Mouse (Mus musculus): Measurements from ENCODE around the gene Gm26920. TPM values are rescaled to one million over a fixed set of nuclear protein-coding genes. Genes with fewer than 3 reads are reported as not detected.

Gene Gm26920
- polyA plus RNA-seq, 1 experiment from 2014 or later: 6.9 TPM

DNA sequence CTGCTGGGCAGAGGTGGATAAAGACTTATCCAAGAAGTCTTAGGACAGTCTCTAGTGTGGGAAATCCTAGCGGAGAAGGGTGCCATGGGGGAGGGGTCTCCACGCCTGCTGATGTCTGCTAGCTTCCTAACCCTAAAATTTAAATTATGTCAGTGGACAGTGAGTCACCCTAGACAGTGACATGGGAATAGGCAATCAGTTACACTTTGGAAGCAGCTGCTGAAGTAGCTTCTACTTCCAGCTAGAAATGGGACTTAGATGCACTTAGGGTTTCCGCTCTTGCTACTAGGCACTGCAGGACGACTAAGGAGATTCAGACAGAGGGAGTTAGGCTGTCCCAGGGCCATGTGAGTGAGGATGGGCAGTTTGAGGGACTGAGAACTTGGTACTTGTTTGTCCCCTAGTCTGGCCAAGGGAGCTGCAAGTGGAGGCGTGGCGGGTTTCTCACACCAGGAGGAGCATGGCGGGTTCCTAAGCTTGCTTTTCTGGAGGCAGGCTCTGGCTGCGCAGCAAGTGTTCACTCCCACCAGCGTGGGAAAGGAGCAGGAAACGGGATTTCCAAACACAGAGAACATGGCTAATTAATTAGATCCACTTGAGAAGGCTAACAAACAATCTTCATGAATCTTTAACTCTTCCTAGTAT is 79.5 kb downstream of the Gm26920 start:
- no peak overlapping the region for H3K4me2 ChIP-seq
- H3K9ac ChIP-seq: no peak overlapping the region
- WGBS: 85% methylated on average over 10 of the region's 10 CpGs
- peaks cover 15% of the 10 kb centered on the region; the same call in 1 of the 2 replicates for H3K4me1 ChIP-seq
- no peaks in the 10 kb centered on the region for H3K27me3 ChIP-seq
- ATAC-seq (ENCODE audit: low FRiP score): no peak
- no peaks in the 10 kb centered on the region for H3K9me3 ChIP-seq
- no peak overlapping the region for H3K4me3 ChIP-seq (replicated peaks)
- peak overlapping the region; percentile 68; the same call in 1 of the 2 replicates for H3K27ac ChIP-seq
- H3K36me3 ChIP-seq (replicated peaks): peaks cover 49% of the 10 kb centered on the region

DNA sequence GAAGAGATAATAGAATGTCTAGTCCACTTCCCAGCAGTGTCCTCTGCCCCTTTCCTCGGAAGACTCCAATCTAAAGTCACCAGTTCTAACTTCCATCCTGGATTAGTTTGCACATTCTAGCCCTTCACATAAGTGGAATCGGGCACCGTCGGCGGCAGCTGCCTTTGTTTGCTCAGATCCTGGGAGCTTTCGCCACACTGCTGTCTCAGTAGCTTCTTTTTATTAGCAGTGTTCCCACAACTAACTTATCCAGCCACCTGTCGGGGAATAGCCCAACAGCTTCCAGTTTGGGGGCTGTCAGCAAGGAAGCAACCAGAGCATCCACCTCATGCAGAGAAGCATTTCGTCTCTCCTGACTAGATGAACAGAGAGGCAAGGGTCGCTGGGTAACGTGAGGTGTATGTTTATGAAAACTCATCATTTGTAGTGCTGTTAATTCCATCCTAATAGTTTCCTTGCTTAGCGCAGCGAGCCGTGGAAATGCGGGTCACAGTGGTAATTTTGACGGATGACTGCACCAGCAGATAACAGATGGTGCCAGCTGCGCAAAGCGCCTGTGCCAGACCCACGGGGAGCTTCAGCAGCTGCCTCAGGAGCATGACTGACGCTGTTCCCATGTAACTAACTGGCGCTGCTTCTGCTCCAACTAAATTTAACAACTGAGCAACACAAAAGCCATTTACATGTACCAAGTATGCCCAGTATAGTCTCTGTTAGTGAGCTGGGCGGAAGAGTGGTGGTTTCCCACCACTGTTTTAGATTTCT is 80.7 kb downstream of the Gm26920 start:
- Histone ChIP-seq H3K36me3 (replicated peaks) (peaks cover 43% of the 10 kb centered on the region), H3K4me3 (replicated peaks) (no peak overlapping the region), H3K9me3 (no peaks in the 10 kb centered on the region), H3K27ac (peak overlapping the region; percentile 68), H3K4me2 (no peak overlapping the region), H3K9ac (no peak overlapping the region), H3K4me1 (peaks cover 15% of the 10 kb centered on the region; the same call in 1 of the 2 replicates), H3K27me3 (no peaks in the 10 kb centered on the region)
- 77% methylated on average over 21 of the region's 21 CpGs for WGBS
- ATAC-seq (ENCODE audit: low FRiP score): peak; percentile 76; the same call in 1 of the 2 replicates

DNA sequence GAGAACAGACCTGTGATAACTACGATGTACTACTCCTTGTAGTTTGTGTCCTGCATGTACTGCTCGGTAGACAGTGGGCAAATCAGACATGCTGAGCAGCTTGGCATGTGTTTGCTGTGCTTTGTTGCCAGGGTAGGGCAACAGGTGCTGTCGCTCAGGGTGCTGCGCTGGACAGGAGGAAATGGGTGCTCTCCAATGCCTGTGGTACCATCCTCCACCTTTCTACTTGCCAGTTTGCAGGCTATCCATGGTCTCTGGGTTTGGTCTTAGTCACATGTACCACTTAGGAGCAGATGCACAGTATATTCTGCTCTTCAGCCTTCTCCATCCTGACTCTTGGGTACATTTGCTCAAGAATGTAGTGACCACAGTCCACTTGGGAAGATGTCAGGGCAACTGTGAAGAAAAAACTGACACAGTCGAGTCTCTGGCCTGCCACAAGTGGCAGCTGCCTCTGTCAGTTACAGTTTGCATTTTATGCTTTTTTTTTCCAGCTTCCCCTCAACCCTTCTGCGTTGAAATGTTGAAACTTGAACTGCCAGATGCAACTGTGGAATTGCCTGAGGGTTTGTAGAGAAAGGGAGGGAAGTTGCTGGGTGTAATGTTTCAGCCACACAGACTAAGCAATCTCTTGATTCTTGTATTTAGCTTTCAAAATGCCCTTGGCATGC is 82.1 kb downstream of the Gm26920 start:
- H3K4me1 ChIP-seq: peaks cover 15% of the 10 kb centered on the region; the same call in 1 of the 2 replicates
- no peaks in the 10 kb centered on the region for H3K9me3 ChIP-seq
- no peak overlapping the region for H3K9ac ChIP-seq
- H3K4me3 ChIP-seq (replicated peaks): no peak overlapping the region
- H3K36me3 ChIP-seq (replicated peaks): peaks cover 29% of the 10 kb centered on the region
- 85% methylated on average over 6 of the region's 6 CpGs for WGBS
- H3K27me3 ChIP-seq: no peaks in the 10 kb centered on the region
- ATAC-seq (ENCODE audit: low FRiP score): no peak
- H3K4me2 ChIP-seq: no peak overlapping the region
- H3K27ac ChIP-seq: no peak overlapping the region

DNA sequence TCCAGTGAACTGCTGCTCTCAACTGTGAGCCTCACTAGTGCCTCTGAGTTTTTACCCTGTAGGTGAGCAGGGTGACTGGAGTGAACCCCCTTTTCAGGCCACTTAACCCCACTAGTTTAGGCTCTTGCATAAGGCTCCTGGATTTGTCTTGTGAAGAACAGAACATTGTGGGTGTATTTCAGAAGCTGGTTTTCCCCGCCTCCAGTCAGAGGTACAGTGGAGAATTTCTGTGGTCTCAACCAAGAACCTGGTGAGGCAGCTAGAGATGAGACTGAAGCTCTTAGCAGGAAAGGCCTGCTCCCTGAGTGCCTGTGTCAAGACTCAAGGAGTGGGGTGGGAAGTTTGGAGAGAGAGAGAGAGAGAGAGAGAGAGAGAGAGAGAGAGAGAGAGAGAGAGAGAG is 82.6 kb downstream of the Gm26920 start:
- Histone ChIP-seq H3K4me3 (replicated peaks) (no peak overlapping the region), H3K27ac (no peak overlapping the region), H3K36me3 (replicated peaks) (peaks cover 32% of the 10 kb centered on the region), H3K9me3 (no peaks in the 10 kb centered on the region), H3K27me3 (no peaks in the 10 kb centered on the region), H3K9ac (no peak overlapping the region), H3K4me1 (peaks cover 15% of the 10 kb centered on the region; the same call in 1 of the 2 replicates), H3K4me2 (no peak overlapping the region)
- ATAC-seq (ENCODE audit: low FRiP score): no peak
- 87% methylated on average over 1 of the region's 1 CpGs for WGBS

Small RNA genes within 50 kb of the gene (microRNA-seq; reads per million reads assigned to microRNA genes)
- not detected for gene Gm23368

Other genes with a start within 250 kb of the Gm26920 start
- gene Zfp940, start 236.7 kb downstream of the Gm26920 start, polyA plus RNA-seq (2016; fragmentation: Nextera tagmentation; extraction: Ambion mirVana): 11.9 and 12.8 TPM in 2 replicates
- gene Zfp420, start 230.4 kb downstream of the Gm26920 start, polyA plus RNA-seq (2016; fragmentation: Nextera tagmentation; extraction: Ambion mirVana): 10.6 and 12.1 TPM in 2 replicates
- 13.4 and 15.1 TPM in 2 replicates for gene Zfp27, start 183.8 kb downstream of the Gm26920 start, polyA plus RNA-seq (2016; fragmentation: Nextera tagmentation; extraction: Ambion mirVana)
- 6.6 and 7.6 TPM in 2 replicates for gene Zfp383, start 182.2 kb downstream of the Gm26920 start, polyA plus RNA-seq (2016; fragmentation: Nextera tagmentation; extraction: Ambion mirVana)
- gene Zfp74, start 136.3 kb downstream of the Gm26920 start, polyA plus RNA-seq (2016; fragmentation: Nextera tagmentation; extraction: Ambion mirVana): 15.4 and 16.5 TPM in 2 replicates
- 10.3 and 12.1 TPM in 2 replicates for gene Zfp568, start 106.5 kb downstream of the Gm26920 start, polyA plus RNA-seq (2016; fragmentation: Nextera tagmentation; extraction: Ambion mirVana)
- 6.0 and 6.1 TPM in 2 replicates for gene Zfp14, start 39.0 kb downstream of the Gm26920 start, polyA plus RNA-seq (2016; fragmentation: Nextera tagmentation; extraction: Ambion mirVana)
- 4.7 and 8.9 TPM in 2 replicates for gene Zfp82, start 17.5 kb downstream of the Gm26920 start, polyA plus RNA-seq (2016; fragmentation: Nextera tagmentation; extraction: Ambion mirVana)
- gene Zfp566, start 117 bp upstream of the Gm26920 start, polyA plus RNA-seq (2016; fragmentation: Nextera tagmentation; extraction: Ambion mirVana): 13.5 and 16.2 TPM in 2 replicates
- 129 TPM in 2 replicates for gene Zfp260, start 4.4 kb upstream of the Gm26920 start, polyA plus RNA-seq (2016; fragmentation: Nextera tagmentation; extraction: Ambion mirVana)
- gene Zfp382, start 31.5 kb upstream of the Gm26920 start, polyA plus RNA-seq (2016; fragmentation: Nextera tagmentation; extraction: Ambion mirVana): 16.1 and 21.2 TPM in 2 replicates
- gene Zfp146, start 79.3 kb upstream of the Gm26920 start, polyA plus RNA-seq (2016; fragmentation: Nextera tagmentation; extraction: Ambion mirVana): 23.6 and 25.8 TPM in 2 replicates
- gene Cox7a1, start 93.7 kb upstream of the Gm26920 start, polyA plus RNA-seq (2016; fragmentation: Nextera tagmentation; extraction: Ambion mirVana): 3.0 and 3.7 TPM in 2 replicates
- 44.5 and 51.3 TPM in 2 replicates for gene Capns1, start 108.4 kb upstream of the Gm26920 start, polyA plus RNA-seq (2016; fragmentation: Nextera tagmentation; extraction: Ambion mirVana)
- 164 TPM in 2 replicates for gene Polr2i, start 141.5 kb upstream of the Gm26920 start, polyA plus RNA-seq (2016; fragmentation: Nextera tagmentation; extraction: Ambion mirVana)
- gene Tbcb, start 141.9 kb upstream of the Gm26920 start, polyA plus RNA-seq (2016; fragmentation: Nextera tagmentation; extraction: Ambion mirVana): 245 and 256 TPM in 2 replicates
- 0.28 TPM in 1 of 2 replicates, not detected in the other for gene Ovol3, start 145.3 kb upstream of the Gm26920 start, polyA plus RNA-seq (2016; fragmentation: Nextera tagmentation; extraction: Ambion mirVana)
- 0.51 and 0.68 TPM in 2 replicates for gene Thap8, start 189.7 kb upstream of the Gm26920 start, polyA plus RNA-seq (2016; fragmentation: Nextera tagmentation; extraction: Ambion mirVana)
- gene Wdr62, start 190.0 kb upstream of the Gm26920 start, polyA plus RNA-seq (2016; fragmentation: Nextera tagmentation; extraction: Ambion mirVana): 17.2 and 18.6 TPM in 2 replicates
- gene Clip3, start 201.3 kb upstream of the Gm26920 start, polyA plus RNA-seq (2016; fragmentation: Nextera tagmentation; extraction: Ambion mirVana): 77.2 and 87.9 TPM in 2 replicates
- gene Alkbh6, start 218.3 kb upstream of the Gm26920 start, polyA plus RNA-seq (2016; fragmentation: Nextera tagmentation; extraction: Ambion mirVana): 73.2 and 79.0 TPM in 2 replicates
- gene Syne4, start 224.4 kb upstream of the Gm26920 start, polyA plus RNA-seq (2016; fragmentation: Nextera tagmentation; extraction: Ambion mirVana): 21.8 and 23.5 TPM in 2 replicates
- gene E130208F15Rik, start 231.3 kb upstream of the Gm26920 start, polyA plus RNA-seq (2016; fragmentation: Nextera tagmentation; extraction: Ambion mirVana): 2.0 TPM in 1 of 2 replicates, not detected in the other
- gene Sdhaf1, start 233.5 kb upstream of the Gm26920 start, polyA plus RNA-seq (2016; fragmentation: Nextera tagmentation; extraction: Ambion mirVana): 22.0 and 23.8 TPM in 2 replicates

All from forebrain, embryonic 12.5 days (tissue).